Mouse (Mus musculus) MEL (cell line): ENCODE data around the gene Krt7. TPM values are rescaled to one million over a fixed set of nuclear protein-coding genes. Genes with fewer than 3 reads are reported as not detected.

ENCODE experiments used
- DNase-seq: peaks from one replicate; pipeline ENCODE4 v3.0.0; 2011; ENCODE audit warnings: low read depth, low spot score
- H3K27ac ChIP-seq: 2 replicates; pipeline ENCODE4 v1.5.1; 2012; ENCODE audit warnings: low read depth, mild to moderate bottlenecking, control low read depth, low read length, moderate library complexity; ENCODE audit not compliant: control insufficient read depth
- H3K27me3 ChIP-seq, 2 experiments: fragments of 150-350 bp in 1 of 2; sonication (generic) in 1 of 2; 2 replicates each; pipeline ENCODE4 v1.6.1; 2012; ENCODE audit warnings: low read length in 2 of 2, mild to moderate bottlenecking in 2 of 2, improper control_type of control experiment in 1 of 2, moderate library complexity in 1 of 2; ENCODE audit not compliant: insufficient read depth in 2 of 2, control insufficient read depth in 1 of 2
- H3K36me3 ChIP-seq, 2 experiments: 2 replicates each; pipeline ENCODE4 v1.6.1; 2012 to 2014; ENCODE audit warnings: low read length in 2 of 2, improper control_type of control experiment in 1 of 2, inconsistent platforms in 1 of 2, mild to moderate bottlenecking in 1 of 2; ENCODE audit not compliant: insufficient read depth in 2 of 2, control insufficient read depth in 1 of 2
- H3K4me1 ChIP-seq, 2 experiments: fragments of 150-350 bp in 1 of 2; sonication (generic) in 1 of 2; 2 replicates each; pipeline ENCODE4 v1.6.1; 2012; ENCODE audit warnings: low read length in 2 of 2, improper control_type of control experiment in 1 of 2, mild to moderate bottlenecking in 1 of 2; ENCODE audit not compliant: insufficient read depth in 2 of 2, control insufficient read depth in 1 of 2
- H3K4me3 ChIP-seq, 2 experiments: fragments of 150-350 bp in 1 of 2; sonication (generic) in 1 of 2; 2 replicates each; pipeline ENCODE4 v1.5.1; 2012; ENCODE audit warnings: low read depth in 2 of 2, low read length in 2 of 2, mild to moderate bottlenecking in 2 of 2, moderate library complexity in 2 of 2, control low read depth in 1 of 2, improper control_type of control experiment in 1 of 2; ENCODE audit not compliant: control insufficient read depth in 1 of 2, insufficient read depth in 1 of 2
- H3K79me2 ChIP-seq: 2 replicates; pipeline ENCODE4 v1.6.1; 2012; ENCODE audit warnings: mild to moderate bottlenecking, low read length, moderate library complexity; ENCODE audit not compliant: control insufficient read depth, poor library complexity, insufficient read depth
- H3K9ac ChIP-seq: 2 replicates; pipeline ENCODE4 v1.6.1; 2012; ENCODE audit warnings: low read depth, mild to moderate bottlenecking, control low read depth, low read length, moderate library complexity; ENCODE audit not compliant: control insufficient read depth, poor library complexity, severe bottlenecking
- H3K9me3 ChIP-seq: fragments of 150-350 bp; sonication (generic); replicated peaks from 2 replicates; pipeline ENCODE4 v1.6.1; 2012; ENCODE audit warnings: mild to moderate bottlenecking, low read length, improper control_type of control experiment, moderate library complexity; ENCODE audit not compliant: insufficient read depth
- CHD2 ChIP-seq: IDR thresholded peaks from 2 replicates; pipeline ENCODE4 v1.6.1; 2011; ENCODE audit warnings: low read length, improper control_type of control experiment
- GABPA ChIP-seq: IDR thresholded peaks from 2 replicates; pipeline ENCODE4 v1.6.1; 2012; ENCODE audit warnings: low read depth, mild to moderate bottlenecking, inconsistent platforms, low read length, improper control_type of control experiment, moderate library complexity
- JUND ChIP-seq: IDR thresholded peaks from 2 replicates; pipeline ENCODE4 v1.6.1; 2011; ENCODE audit warnings: low read depth, mild to moderate bottlenecking, improper control_type of control experiment, low read length
- KAT2A ChIP-seq: conservative IDR thresholded peaks from 2 replicates; pipeline ENCODE4 v1.6.1; 2012; ENCODE audit warnings: low read depth, low read length, improper control_type of control experiment, inconsistent platforms
- MAFK ChIP-seq: IDR thresholded peaks from 2 replicates; pipeline ENCODE4 v1.6.1; 2011; ENCODE audit warnings: low read depth, mild to moderate bottlenecking, low read length, improper control_type of control experiment, borderline replicate concordance
- MAX ChIP-seq: IDR thresholded peaks from 2 replicates; pipeline ENCODE4 v1.6.1; 2011; ENCODE audit warnings: low read length, improper control_type of control experiment
- MEF2A ChIP-seq: IDR thresholded peaks from 2 replicates; pipeline ENCODE4 v1.6.1; 2014; ENCODE audit warnings: low read depth, mild to moderate bottlenecking, inconsistent platforms, low read length, improper control_type of control experiment; ENCODE audit not compliant: poor library complexity, insufficient replicate concordance, severe bottlenecking; ENCODE audit errors: extremely low read depth
- MXI1 ChIP-seq: IDR thresholded peaks from 2 replicates; pipeline ENCODE4 v1.6.1; 2011; ENCODE audit warnings: mild to moderate bottlenecking, low read depth, low read length, improper control_type of control experiment
- MYB ChIP-seq: IDR thresholded peaks from 2 replicates; pipeline ENCODE4 v1.6.1; 2011; ENCODE audit warnings: mild to moderate bottlenecking, low read depth, low read length, improper control_type of control experiment
- POLR2A ChIP-seq, 2 experiments: IDR thresholded peaks; 2 replicates each; pipeline ENCODE4 v1.6.1; 2011 to 2012; ENCODE audit warnings: low read length in 2 of 2, mild to moderate bottlenecking in 2 of 2, control low read depth in 1 of 2, improper control_type of control experiment in 1 of 2, low read depth in 1 of 2, moderate library complexity in 1 of 2; ENCODE audit not compliant: control insufficient read depth in 1 of 2, insufficient read depth in 1 of 2, poor library complexity in 1 of 2
- POLR2AphosphoS2 ChIP-seq: IDR thresholded peaks from 2 replicates; pipeline ENCODE4 v1.6.1; 2011; ENCODE audit warnings: low read length, improper control_type of control experiment
- RAD21 ChIP-seq: IDR thresholded peaks from 2 replicates; pipeline ENCODE4 v1.6.1; 2011; ENCODE audit warnings: mild to moderate bottlenecking, low read depth, low read length, improper control_type of control experiment
- RCOR1 ChIP-seq: IDR thresholded peaks from 2 replicates; pipeline ENCODE4 v1.6.1; 2012; ENCODE audit warnings: low read depth, mild to moderate bottlenecking, inconsistent platforms, low read length, improper control_type of control experiment
- SIN3A ChIP-seq: IDR thresholded peaks from 2 replicates; pipeline ENCODE4 v1.6.1; 2012; ENCODE audit warnings: low read length, improper control_type of control experiment, inconsistent platforms
- TCF12 ChIP-seq: IDR thresholded peaks from 2 replicates; pipeline ENCODE4 v1.6.1; 2014; ENCODE audit warnings: low read depth, mild to moderate bottlenecking, inconsistent platforms, low read length, improper control_type of control experiment, moderate library complexity
- USF1 ChIP-seq: IDR thresholded peaks from 2 replicates; pipeline ENCODE4 v1.6.1; 2014; ENCODE audit warnings: low read depth, mild to moderate bottlenecking, inconsistent platforms, low read length, improper control_type of control experiment, moderate library complexity
- USF2 ChIP-seq, 2 experiments: IDR thresholded peaks; 2 replicates each; pipeline ENCODE4 v1.6.1; 2011 to 2012; ENCODE audit warnings: improper control_type of control experiment in 2 of 2, low read length in 2 of 2, borderline replicate concordance in 1 of 2, inconsistent platforms in 1 of 2, low read depth in 1 of 2, mild to moderate bottlenecking in 1 of 2; ENCODE audit not compliant: insufficient read depth in 1 of 2
- ZC3H11A ChIP-seq: IDR thresholded peaks from 2 replicates; pipeline ENCODE4 v1.6.1; 2012; ENCODE audit warnings: low read depth, mild to moderate bottlenecking, inconsistent platforms, low read length, improper control_type of control experiment
- polyA plus RNA-seq, 2 experiments: library from polyadenylated mRNA; stranded (reverse) in 1 of 2; unstranded in 1 of 2; fragments of >175 nt in 1 of 2; fragments of >200 nt in 1 of 2; gene quantifications; 2 replicates each; pipeline versions ENCODE4 v1.2.1 to v1.2.4; 2012; ENCODE audit warnings: low replicate concordance in 2 of 2, low read depth in 1 of 2; ENCODE audit not compliant: insufficient read length in 2 of 2, insufficient read depth in 1 of 2, missing spikeins in 1 of 2
- total RNA-seq: library from RNA; depleted of rRNA; stranded (reverse); fragments of 300-350 nt; gene quantifications from 2 replicates; pipeline ENCODE4 v1.2.3, GENCODE M21; 2012

Krt7 gene
- total and polyA plus RNA-seq, 3 experiments = 0.03 to 0.04 TPM; not detected in 1

DNA sequence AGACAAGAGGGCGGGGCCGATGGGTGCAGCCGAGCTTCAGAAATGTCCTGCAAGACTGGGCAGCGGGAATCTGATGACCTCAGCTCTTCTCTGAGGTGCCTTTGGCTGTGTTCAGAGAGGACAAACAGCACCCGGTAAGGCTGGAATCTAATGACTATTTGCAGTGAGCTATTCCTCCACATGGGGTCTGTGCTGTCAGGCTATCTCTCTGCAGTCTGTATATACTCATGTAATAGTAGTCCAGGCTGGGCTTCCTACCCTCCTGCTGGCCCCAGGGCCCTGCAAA is 34.1 kb upstream of the Krt7 start:
- peaks cover 2 to 5% of the 10 kb centered on the region in 2 experiments; a peak in 3 of 4 replicates for H3K27me3 ChIP-seq
- no peak overlapping the region for H3K9ac ChIP-seq
- H3K36me3 ChIP-seq = no peaks in the 10 kb centered on the region
- no peak for TF ChIP-seq RAD21
- TF ChIP-seq MEF2A = no peak
- TF ChIP-seq MXI1 = no peak
- TF ChIP-seq MAX = no peak
- no peak for TF ChIP-seq KAT2A
- TF ChIP-seq CHD2 = no peak
- TF ChIP-seq SIN3A = no peak
- no peak for TF ChIP-seq MYB
- no peak for TF ChIP-seq ZC3H11A
- no peak for TF ChIP-seq TCF12
- no peak for TF ChIP-seq MAFK
- TF ChIP-seq POLR2AphosphoS2 = no peak
- TF ChIP-seq USF1 = no peak
- TF ChIP-seq POLR2A (IDR thresholded peaks at IDR 0.05; ENCODE audit: control insufficient read depth in 1 of 2, insufficient read depth in 1 of 2, low read depth in 1 of 2, low read length in 2 of 2, poor library complexity in 1 of 2) = no peak
- H3K79me2 ChIP-seq = no peaks in the 10 kb centered on the region
- H3K4me1 ChIP-seq = 0 out of 4 replicates have a peak, but pooled peaks cover 0 to 2% of the 10 kb centered on the region in 2 experiments
- no peaks in the 10 kb centered on the region for H3K9me3 ChIP-seq
- DNase-seq = no peak
- H3K27ac ChIP-seq = no peak overlapping the region
- H3K4me3 ChIP-seq = no peak overlapping the region

DNA sequence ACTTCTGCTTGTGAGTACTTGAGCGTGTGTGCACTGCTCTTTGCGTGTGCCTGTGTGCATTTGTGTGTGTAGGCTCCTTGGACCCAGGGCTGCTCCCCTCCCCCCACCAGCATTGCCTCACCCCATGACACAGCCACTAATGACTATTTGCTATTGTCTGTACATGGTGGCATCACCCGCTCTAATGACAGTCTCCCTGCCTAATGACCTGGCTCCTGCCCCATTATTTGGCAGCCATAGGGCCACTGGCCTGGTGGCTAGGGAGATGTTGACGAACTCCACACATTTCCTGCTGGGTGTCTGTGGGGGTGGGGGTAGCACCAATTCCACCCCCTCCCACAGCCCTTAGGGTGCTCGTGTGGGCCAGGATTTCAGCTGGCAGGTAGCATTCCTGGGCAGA is 32.2 kb upstream of the Krt7 start:
- no peaks in the 10 kb centered on the region for H3K9me3 ChIP-seq
- H3K27ac ChIP-seq = no peak overlapping the region
- H3K79me2 ChIP-seq = no peaks in the 10 kb centered on the region
- no peak overlapping the region for H3K9ac ChIP-seq
- peaks cover 2 to 7% of the 10 kb centered on the region in 2 experiments; a peak in 3 of 4 replicates for H3K27me3 ChIP-seq
- no peaks in the 10 kb centered on the region for H3K36me3 ChIP-seq
- no peak for TF ChIP-seq JUND
- TF ChIP-seq GABPA = no peak
- no peak for TF ChIP-seq MEF2A
- no peak for DNase-seq
- H3K4me3 ChIP-seq = no peak overlapping the region
- H3K4me1 ChIP-seq = 0 out of 4 replicates have a peak, but pooled peaks cover 0 to 2% of the 10 kb centered on the region in 2 experiments

DNA sequence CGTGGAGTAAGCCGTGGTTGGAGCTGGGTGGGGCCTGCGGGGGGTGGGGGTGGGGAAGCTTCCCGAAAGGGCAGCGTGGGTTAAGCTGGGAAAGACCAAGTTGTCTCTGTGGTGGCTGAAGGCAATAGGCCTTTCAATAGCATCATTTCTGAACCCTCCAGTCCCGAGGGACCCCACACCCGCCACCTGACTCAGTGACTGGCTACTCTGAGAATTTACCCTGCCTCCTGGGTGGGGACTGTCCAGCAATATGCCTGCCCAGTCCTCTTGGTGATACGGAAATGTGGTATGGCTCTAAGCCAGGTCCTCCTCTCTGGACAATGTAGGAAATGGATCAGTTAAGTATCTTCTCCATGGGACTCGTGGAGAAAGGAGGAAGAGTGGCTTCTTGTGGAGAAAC is 29.1 kb upstream of the Krt7 start:
- no peak overlapping the region for H3K4me3 ChIP-seq

More for the DNA sequence above, 29.1 kb upstream of the Krt7 start:
- H3K79me2 ChIP-seq = no peaks in the 10 kb centered on the region
- no peaks in the 10 kb centered on the region for H3K4me1 ChIP-seq
- TF ChIP-seq RCOR1 (no peak), USF2 (IDR thresholded peaks at IDR 0.05; ENCODE audit: borderline replicate concordance in 1 of 2, insufficient read depth in 1 of 2, low read depth in 1 of 2, low read length in 2 of 2) (no peak)
- peaks cover 2 to 3% of the 10 kb centered on the region in 2 experiments; a peak in 2 of 4 replicates for H3K27me3 ChIP-seq
- H3K27ac ChIP-seq = no peak overlapping the region
- H3K36me3 ChIP-seq = no peaks in the 10 kb centered on the region
- DNase-seq = no peak
- no peaks in the 10 kb centered on the region for H3K9me3 ChIP-seq
- no peak overlapping the region for H3K9ac ChIP-seq
